Mouse (Mus musculus) bone marrow macrophage, adult 2 months (primary cell): ENCODE measurements at regions not wholly inside any gene's neighbourhood (a gene's known extent, or its start where the extent isn't known, plus 50 kb on each side); places are given as distances from the start of the nearest gene placed in this dataset.

Experiments
- CTCF ChIP-seq: IDR thresholded peaks from 2 replicates; pipeline ENCODE4 v1.5.1; 2012; ENCODE audit warnings: low read depth, mild to moderate bottlenecking, low read length, moderate library complexity
- POLR2A ChIP-seq: IDR thresholded peaks from 2 replicates; pipeline ENCODE4 v1.6.1; 2012; ENCODE audit warnings: mild to moderate bottlenecking, low read depth, low read length, borderline replicate concordance

GRCm38 (mm10) chr13:71239782-71240181, 398.2 kb upstream of the Adamts16 start:
- TF ChIP-seq POLR2A = no peak
- no peak for TF ChIP-seq CTCF
